Mouse (Mus musculus) spleen, postnatal 4 days (tissue): Measurements from ENCODE around the gene Srrm4.
"Not testable (repeated sequence)": the region's sequence is repeated elsewhere in the genome, so short reads cannot be mapped to it uniquely, and the experiment has no call there.

ENCODE experiments used
- DNase-seq, 2 experiments: peaks; one replicate each; pipeline ENCODE4 v3.0.0; 2022; ENCODE audit warnings: low spot score in 2 of 2

Gene Srrm4

GRCm38 (mm10) chr5:116442697-116443458, 148.7 kb downstream of the Srrm4 start:
- no peak for DNase-seq

- DNase-seq, result no peak
Observed at GRCm38 (mm10) chr5:116440251-116440650, 151.4 kb downstream of the Srrm4 start.

- DNase-seq, result no peak
Observed at GRCm38 (mm10) chr5:116438328-116438727, 153.3 kb downstream of the Srrm4 start.

GRCm38 (mm10) chr5:116436117-116436516, 155.5 kb downstream of the Srrm4 start:
- no peak for DNase-seq

- no peak for DNase-seq
Observed at GRCm38 (mm10) chr5:116434976-116435850, 156.4 kb downstream of the Srrm4 start.

- DNase-seq, result no peak
Observed at GRCm38 (mm10) chr5:116432871-116433270, 158.7 kb downstream of the Srrm4 start.

- no peak for DNase-seq
Observed at GRCm38 (mm10) chr5:116426701-116427100, 164.9 kb downstream of the Srrm4 start.

- not testable (repeated sequence) for DNase-seq
Observed at GRCm38 (mm10) chr5:116425709-116426108, 165.9 kb downstream of the Srrm4 start.

GRCm38 (mm10) chr5:116425273-116425672, 166.3 kb downstream of the Srrm4 start:
- no peak for DNase-seq

GRCm38 (mm10) chr5:116423746-116424145, 167.9 kb downstream of the Srrm4 start:
- no peak for DNase-seq

- DNase-seq, result no peak
Observed at GRCm38 (mm10) chr5:116422699-116423201, 168.9 kb downstream of the Srrm4 start, which contains the start of gene Hspb8. TSS of gene Hspb8 (minus strand) at chr5:116422864.

- DNase-seq, result no peak
Observed at GRCm38 (mm10) chr5:116421791-116422481, 169.7 kb downstream of the Srrm4 start.

GRCm38 (mm10) chr5:116420759-116421225, 170.8 kb downstream of the Srrm4 start:
- no peak for DNase-seq

- no peak for DNase-seq
Observed at GRCm38 (mm10) chr5:116420213-116420612, 171.4 kb downstream of the Srrm4 start.

GRCm38 (mm10) chr5:116419322-116420045, 172.1 kb downstream of the Srrm4 start:
- DNase-seq, result no peak

GRCm38 (mm10) chr5:116416208-116416607, 175.4 kb downstream of the Srrm4 start:
- no peak for DNase-seq

- no peak for DNase-seq
Observed at GRCm38 (mm10) chr5:116409689-116410590, 181.7 kb downstream of the Srrm4 start.

GRCm38 (mm10) chr5:116408965-116409364, 182.7 kb downstream of the Srrm4 start:
- no peak for DNase-seq

GRCm38 (mm10) chr5:116407936-116408335, 183.7 kb downstream of the Srrm4 start:
- no peak for DNase-seq

- DNase-seq, result no peak
Observed at GRCm38 (mm10) chr5:116407321-116407720, 184.3 kb downstream of the Srrm4 start.
